Mouse (Mus musculus) spleen, adult 2 months (tissue): Measurements from ENCODE around the gene Dlx6.

Experiments used
- CTCF ChIP-seq: fragments of 200-500 bp; IDR thresholded peaks from 2 replicates; pipeline ENCODE4 v1.5.1; 2011; ENCODE audit warnings: mild to moderate bottlenecking, inconsistent platforms; ENCODE audit not compliant: insufficient read depth, insufficient read length, insufficient replicate concordance; ENCODE audit errors: extremely low read depth
- POLR2A ChIP-seq: fragments of 200-500 bp; IDR thresholded peaks from 2 replicates; pipeline ENCODE4 v1.6.1; 2011; ENCODE audit warnings: low read depth, low read length, inconsistent platforms

DNA sequence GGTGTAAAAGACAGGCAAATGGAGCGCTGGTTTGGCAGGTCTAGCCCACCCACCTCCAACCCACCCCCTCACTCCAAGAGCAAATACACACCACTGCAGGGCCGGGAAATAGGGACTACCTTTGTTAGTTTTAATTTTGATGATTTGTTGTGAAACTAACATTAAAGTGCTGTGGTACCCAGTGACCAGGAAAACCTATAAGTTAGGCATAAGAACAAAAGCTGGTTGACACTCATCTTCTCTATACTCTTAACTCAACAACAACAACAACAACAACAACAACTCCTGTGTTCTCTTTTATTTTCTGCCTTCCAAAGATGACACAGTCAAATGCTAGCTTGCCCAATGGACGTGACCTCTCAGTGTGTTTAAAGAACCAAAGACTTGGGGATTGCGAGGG, 6.3 kb upstream of the Dlx6 start:
- TF ChIP-seq POLR2A (no peak), CTCF (no peak)
